Mouse (Mus musculus): ENCODE measurements around the gene G530012D18Rik. TPM values are rescaled to one million over a fixed set of nuclear protein-coding genes. Genes with fewer than 3 reads are reported as not detected.

Gene G530012D18Rik
- polyA plus RNA-seq, 1 experiment from 2014 or later: not detected

Other genes starting within 250 kb of the G530012D18Rik start
- 2.2 TPM in 1 of 2 replicates, not detected in the other for gene Sp110, start 23.1 kb downstream of the G530012D18Rik start, polyA plus RNA-seq (2014; fragmentation: Nextera tagmentation; extraction: Ambion mirVana)
- gene Sp140, start 24.7 kb downstream of the G530012D18Rik start, polyA plus RNA-seq (2014; fragmentation: Nextera tagmentation; extraction: Ambion mirVana): 1.3 TPM in 1 of 2 replicates, not detected in the other
- 1.9 TPM in 1 of 2 replicates, not detected in the other for gene Sp100, start 74.3 kb downstream of the G530012D18Rik start, polyA plus RNA-seq (2014; fragmentation: Nextera tagmentation; extraction: Ambion mirVana)
- gene A630001G21Rik, start 203.0 kb downstream of the G530012D18Rik start, polyA plus RNA-seq (2014; fragmentation: Nextera tagmentation; extraction: Ambion mirVana): 0.59 and 0.80 TPM in 2 replicates
- 74.8 and 94.5 TPM in 2 replicates for gene Cab39, start 217.8 kb downstream of the G530012D18Rik start, polyA plus RNA-seq (2014; fragmentation: Nextera tagmentation; extraction: Ambion mirVana)